Mouse (Mus musculus): ENCODE measurements around the gene Scn2a.

DNA sequence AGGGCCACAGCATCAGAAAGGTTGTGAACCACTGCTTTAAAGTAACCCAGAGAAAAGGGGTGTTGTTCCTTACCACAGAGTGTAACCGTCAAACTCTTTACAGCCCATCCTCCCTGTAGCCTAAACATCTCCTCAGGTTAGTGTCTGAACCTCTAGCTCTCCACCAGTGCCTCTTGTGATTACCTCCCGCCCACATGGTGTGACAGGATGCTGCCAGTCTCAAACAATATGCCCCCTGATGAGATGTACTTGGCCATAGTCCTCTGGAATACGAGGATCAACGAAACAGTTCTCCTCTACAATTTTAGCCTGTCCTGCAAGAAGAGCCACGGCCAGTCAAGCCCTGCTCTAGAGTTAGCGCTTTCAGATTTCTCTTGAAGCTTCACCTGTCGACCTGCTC, 74.5 kb downstream of the Scn2a start:
- TF ChIP-seq EP300 (IDR thresholded peaks at IDR 0.05; ENCODE audit: low read length) (no peak), POLR2A (IDR thresholded peaks at IDR 0.05; ENCODE audit: low read depth, low read length) (no peak), CTCF (conservative IDR thresholded peaks at IDR 0.05 in 1 of 2, IDR thresholded peaks at IDR 0.05 in 1 of 2; ENCODE audit: low read depth in 2 of 2, low read length in 2 of 2) (no peak), ZC3H11A (IDR thresholded peaks at IDR 0.05; ENCODE audit: low read depth, low read length) (no peak), BHLHE40 (IDR thresholded peaks at IDR 0.05; ENCODE audit: low read depth, low read length) (no peak), MEF2A (IDR thresholded peaks at IDR 0.05; ENCODE audit: borderline replicate concordance, low read depth, low read length) (no peak), KAT2A (IDR thresholded peaks at IDR 0.05; ENCODE audit: insufficient replicate concordance, low read length) (no peak), CHD1 (IDR thresholded peaks at IDR 0.05; ENCODE audit: low read depth, low read length) (no peak), TCF12 (IDR thresholded peaks at IDR 0.05; ENCODE audit: low read depth, low read length) (no peak), JUND (conservative IDR thresholded peaks at IDR 0.05; ENCODE audit: low read depth, low read length) (no peak), CHD2 (IDR thresholded peaks at IDR 0.05; ENCODE audit: low read length) (no peak)
